Mouse (Mus musculus) midbrain, embryonic 14.5 days (tissue): ENCODE results near the gene Mrpl48. TPM values are rescaled to one million over a fixed set of nuclear protein-coding genes. Genes with fewer than 3 reads are reported as not detected.
A peak's percentile ranks its signal among the peaks of the same experiment; 100 is the strongest.

ENCODE experiments used
- ATAC-seq: fragments of 200-750 bp; cut with Nextera tagmentation; 2 replicates; pipeline ENCODE4 v1.8.0; 2017; ENCODE audit warnings: moderate number of reproducible peaks, moderate library complexity; ENCODE audit not compliant: low FRiP score, low TSS enrichment
- DNase-seq: peaks from one replicate; pipeline ENCODE4 v3.0.0-alpha.2; 2015
- H3K27ac ChIP-seq: fragments of 300-500 bp; sonication (generic); replicated peaks from 2 replicates; pipeline ENCODE4 v1.5.1; 2014; ENCODE audit warnings: mild to moderate bottlenecking, low read depth, low read length, moderate library complexity
- H3K27me3 ChIP-seq: fragments of 300-500 bp; sonication (generic); 2 replicates; pipeline ENCODE4 v1.6.1; 2014; ENCODE audit warnings: low read length, control low read depth, mixed read lengths; ENCODE audit not compliant: control insufficient read depth, insufficient read depth
- H3K36me3 ChIP-seq: fragments of 300-500 bp; sonication (generic); 2 replicates; pipeline ENCODE4 v1.6.1; 2014; ENCODE audit warnings: low read length, control low read depth; ENCODE audit not compliant: control insufficient read depth, insufficient read depth
- H3K4me1 ChIP-seq: fragments of 300-500 bp; sonication (generic); 2 replicates; pipeline ENCODE4 v1.6.1; 2014; ENCODE audit warnings: mild to moderate bottlenecking, antibody characterized with exemption, low read length, control low read depth; ENCODE audit not compliant: control insufficient read depth, insufficient read depth
- H3K4me2 ChIP-seq: fragments of 300-500 bp; sonication (generic); 2 replicates; pipeline ENCODE4 v1.6.1; 2014; ENCODE audit warnings: mild to moderate bottlenecking, low read length, moderate library complexity
- H3K4me3 ChIP-seq: fragments of 300-500 bp; sonication (generic); replicated peaks from 2 replicates; pipeline ENCODE4 v1.5.1; 2014; ENCODE audit warnings: low read depth, low read length
- H3K9ac ChIP-seq: fragments of 300-500 bp; sonication (generic); replicated peaks from 2 replicates; pipeline ENCODE4 v1.6.1; 2014; ENCODE audit warnings: mild to moderate bottlenecking, low read length, moderate library complexity
- H3K9me3 ChIP-seq: fragments of 300-500 bp; sonication (generic); 2 replicates; pipeline ENCODE4 v1.6.1; 2016; ENCODE audit warnings: low read length, control low read depth, mixed read lengths; ENCODE audit not compliant: control insufficient read depth
- WGBS: fragments of 180-500 bp; shearing (Covaris S2); extraction: QIAGEN DNeasy Blood & Tissue Kit; methylation state at CpG from one replicate; pipeline ENCODE4 v1.1.7; 2014; 5-methylcytosine and 5-hydroxymethylcytosine counted together
- polyA plus RNA-seq: library from polyadenylated mRNA; unstranded; fragments of >200 nt; fragmentation: Nextera tagmentation; extraction: Ambion mirVana; gene quantifications from 2 replicates; pipeline ENCODE4 v1.2.1, GENCODE M21; 2014

The Mrpl48 gene
- polyA plus RNA-seq, 1 experiment from 2014 or later, result 91.3 TPM

DNA sequence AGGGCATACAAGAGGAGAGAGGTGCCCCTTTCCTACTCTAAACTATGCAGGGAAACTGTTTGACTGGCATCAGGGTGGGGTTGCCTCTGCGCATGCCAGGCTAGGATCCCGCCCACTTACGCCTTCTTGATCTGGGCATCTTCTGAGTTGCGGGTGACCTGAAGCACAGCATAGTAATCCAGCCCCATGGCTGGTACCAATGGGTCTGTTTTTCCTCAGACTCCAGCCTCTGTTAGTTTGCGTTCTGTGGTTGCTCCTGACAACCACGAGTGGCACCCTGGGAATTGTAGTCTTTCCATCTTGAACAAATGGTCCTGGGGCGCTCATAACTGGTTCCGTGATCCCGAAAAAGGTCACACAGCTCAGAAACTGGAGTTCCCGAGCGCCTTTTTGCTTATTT, 93.5 kb downstream of the Mrpl48 start, which contains the start of gene Dnajb13:
Gene Dnajb13 (minus strand): TSS at position 388 of the 400 bp plus-strand sequence.
- no peak for ATAC-seq
- Histone ChIP-seq H3K27ac (no peak within 1 kb of the TSS), H3K36me3 (no peaks in the 10 kb centered on the region), H3K27me3 (no peaks in the 10 kb centered on the region), H3K4me2 (peak within 1 kb of the TSS; percentile 28; the same call in 1 of the 2 replicates), H3K4me1 (no peaks in the 10 kb centered on the region), H3K9ac (no peak within 1 kb of the TSS), H3K9me3 (no peaks in the 10 kb centered on the region), H3K4me3 (no peak within 1 kb of the TSS)
- DNase-seq, result peak; percentile 71
- WGBS, result 45% methylated on average over 11 of the region's 11 CpGs

- ATAC-seq, result no peak
- 87% methylated on average over 8 of the region's 8 CpGs for WGBS
- no peak overlapping the region for H3K27ac ChIP-seq
Observed at GRCm38 (mm10) chr7:100511602-100512001, 96.5 kb downstream of the Mrpl48 start.

DNA sequence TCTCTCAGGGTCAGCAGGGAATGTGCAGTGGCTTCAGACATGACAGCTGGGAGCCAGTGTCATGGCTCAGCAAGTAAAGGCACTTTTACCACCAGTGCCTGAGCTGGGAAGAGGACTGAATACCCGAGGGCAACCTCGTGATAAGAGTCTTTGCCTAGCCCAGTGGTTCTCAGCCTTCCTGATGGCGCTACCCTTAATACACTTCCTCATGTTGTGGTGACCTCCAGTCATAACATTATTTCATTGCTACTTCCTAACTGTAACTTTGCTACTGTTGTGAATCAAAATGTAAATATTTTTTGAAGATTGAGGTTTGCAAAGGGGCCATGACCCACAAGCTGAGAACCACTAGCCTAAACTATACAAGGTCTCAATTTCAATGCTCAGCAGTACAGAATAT, 99.4 kb downstream of the Mrpl48 start:
- Histone ChIP-seq H3K36me3 (no peaks in the 10 kb centered on the region), H3K27me3 (no peaks in the 10 kb centered on the region), H3K4me2 (no peak overlapping the region), H3K9me3 (no peaks in the 10 kb centered on the region), H3K4me3 (no peak overlapping the region), H3K27ac (no peak overlapping the region), H3K4me1 (no peaks in the 10 kb centered on the region), H3K9ac (no peak overlapping the region)
- no peak for ATAC-seq
- WGBS, result 77% methylated on average over 3 of the region's 3 CpGs
- DNase-seq, result no peak

More at GRCm38 (mm10) chr7:100511602-100512001, 96.5 kb downstream of the Mrpl48 start:
- no peak overlapping the region for H3K9ac ChIP-seq
- no peaks in the 10 kb centered on the region for H3K9me3 ChIP-seq
- H3K4me3 ChIP-seq, result no peak overlapping the region
- H3K27me3 ChIP-seq, result no peaks in the 10 kb centered on the region
- no peaks in the 10 kb centered on the region for H3K36me3 ChIP-seq
- H3K4me2 ChIP-seq, result no peak overlapping the region
- no peaks in the 10 kb centered on the region for H3K4me1 ChIP-seq
- no peak for DNase-seq

- H3K9ac ChIP-seq, result no peak overlapping the region
- WGBS, result 79% methylated on average over 4 of the region's 4 CpGs
- H3K27ac ChIP-seq, result no peak overlapping the region
- no peak for DNase-seq
- no peaks in the 10 kb centered on the region for H3K9me3 ChIP-seq
- no peaks in the 10 kb centered on the region for H3K27me3 ChIP-seq
- H3K36me3 ChIP-seq, result no peaks in the 10 kb centered on the region
- H3K4me3 ChIP-seq, result no peak overlapping the region
- H3K4me2 ChIP-seq, result no peak overlapping the region
- no peak for ATAC-seq
- H3K4me1 ChIP-seq, result no peaks in the 10 kb centered on the region
Observed at GRCm38 (mm10) chr7:100506494-100506893, 101.6 kb downstream of the Mrpl48 start.

DNA sequence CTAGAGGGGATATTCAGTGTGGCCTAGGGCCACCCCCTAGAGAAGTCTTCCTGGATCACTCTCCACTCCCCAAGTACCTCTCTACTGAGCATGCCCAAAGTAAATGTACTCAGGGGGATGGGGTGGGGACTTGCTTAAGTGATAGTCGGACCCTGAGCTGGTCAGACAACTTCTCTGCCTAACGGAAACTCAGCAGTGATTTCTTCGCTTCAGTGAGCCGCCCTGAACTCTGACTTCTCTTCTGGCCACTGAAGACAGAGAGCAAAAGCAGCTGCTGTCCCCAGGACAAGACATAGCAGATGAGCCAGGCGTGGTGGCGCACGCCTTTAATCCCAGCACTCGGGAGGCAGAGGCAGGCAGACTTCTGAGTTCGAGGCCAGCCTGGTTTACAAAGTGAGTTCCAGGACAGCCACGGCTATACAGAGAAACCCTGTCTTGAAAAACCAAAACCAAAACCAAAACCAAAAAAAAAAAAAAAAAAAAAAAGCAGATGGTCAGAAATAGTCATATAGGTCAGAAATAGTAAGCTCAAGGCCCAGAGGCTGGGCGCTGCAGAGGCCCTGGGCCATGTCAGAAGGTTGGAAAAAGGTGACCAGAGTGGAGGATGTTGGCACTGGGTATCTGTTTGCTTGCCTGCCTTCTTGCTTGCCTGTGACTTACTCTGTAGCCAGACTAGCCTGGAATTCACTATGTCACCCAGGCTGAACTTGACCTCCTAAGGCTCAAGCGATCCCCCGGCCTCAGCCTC, 103.2 kb downstream of the Mrpl48 start:
- no peaks in the 10 kb centered on the region for H3K9me3 ChIP-seq
- WGBS, result 82% methylated on average over 13 of the region's 13 CpGs
- DNase-seq (no peak), ATAC-seq (no peak)
- H3K9ac ChIP-seq, result no peak overlapping the region
- no peaks in the 10 kb centered on the region for H3K4me1 ChIP-seq
- H3K36me3 ChIP-seq, result no peaks in the 10 kb centered on the region
- no peak overlapping the region for H3K4me3 ChIP-seq
- H3K4me2 ChIP-seq, result no peak overlapping the region
- no peaks in the 10 kb centered on the region for H3K27me3 ChIP-seq
- H3K27ac ChIP-seq, result no peak overlapping the region

GRCm38 (mm10) chr7:100503076-100503475, 105.0 kb downstream of the Mrpl48 start:
- Histone ChIP-seq H3K4me1 (no peaks in the 10 kb centered on the region), H3K27me3 (no peaks in the 10 kb centered on the region), H3K4me3 (no peak overlapping the region), H3K9me3 (no peaks in the 10 kb centered on the region), H3K4me2 (no peak overlapping the region), H3K27ac (no peak overlapping the region), H3K36me3 (no peaks in the 10 kb centered on the region), H3K9ac (no peak overlapping the region)
- DNase-seq, result no peak
- no peak for ATAC-seq
- 87% methylated on average over 5 of the region's 5 CpGs for WGBS

DNA sequence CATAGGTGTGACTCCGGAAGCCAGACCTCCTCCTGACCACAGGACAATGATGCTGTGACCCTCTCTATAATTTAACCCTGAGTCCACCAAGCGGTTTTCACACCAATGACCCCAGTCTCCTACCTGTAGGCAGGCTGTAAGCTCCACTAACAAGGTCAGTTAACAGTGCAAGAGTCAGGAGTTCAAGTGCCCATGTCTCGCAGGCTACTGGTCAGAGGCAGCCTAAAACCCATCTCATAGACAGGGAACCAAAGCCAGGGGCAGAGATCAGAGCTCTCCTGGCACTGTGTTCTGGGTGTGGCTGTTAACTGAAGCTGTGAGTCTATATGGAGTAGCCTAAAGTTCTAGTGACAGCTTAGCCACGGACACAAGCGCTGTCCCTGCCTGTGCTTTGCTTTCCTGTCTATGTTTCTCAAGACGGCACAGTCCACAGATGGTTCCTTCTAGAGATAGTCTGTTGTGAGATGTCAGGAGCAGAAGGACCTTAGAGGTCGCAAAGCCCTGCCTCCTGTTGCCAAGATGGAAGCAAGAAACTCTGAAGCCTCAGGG, 105.7 kb downstream of the Mrpl48 start:
- H3K27ac ChIP-seq, result no peak overlapping the region
- no peak for ATAC-seq
- H3K36me3 ChIP-seq, result no peaks in the 10 kb centered on the region
- H3K4me2 ChIP-seq, result no peak overlapping the region
- no peak for DNase-seq
- H3K9ac ChIP-seq, result no peak overlapping the region
- WGBS, result 83% methylated on average over 7 of the region's 7 CpGs
- H3K4me3 ChIP-seq, result no peak overlapping the region
- no peaks in the 10 kb centered on the region for H3K9me3 ChIP-seq
- H3K27me3 ChIP-seq, result no peaks in the 10 kb centered on the region
- H3K4me1 ChIP-seq, result no peaks in the 10 kb centered on the region

GRCm38 (mm10) chr7:100501844-100502373, 106.2 kb downstream of the Mrpl48 start:
- Histone ChIP-seq H3K9me3 (no peaks in the 10 kb centered on the region), H3K4me3 (no peak overlapping the region), H3K4me1 (no peaks in the 10 kb centered on the region), H3K36me3 (no peaks in the 10 kb centered on the region), H3K27ac (no peak overlapping the region), H3K9ac (no peak overlapping the region), H3K27me3 (no peaks in the 10 kb centered on the region), H3K4me2 (no peak overlapping the region)
- ATAC-seq (no peak), DNase-seq (no peak)
- 53% methylated on average over 2 of the region's 2 CpGs for WGBS
